Mouse (Mus musculus) left cerebral cortex, postnatal 25 days (tissue): ENCODE data around the gene Il27. TPM values are rescaled to one million over a fixed set of nuclear protein-coding genes. Genes with fewer than 3 reads are reported as not detected.

Experiments used
- DNase-seq, 2 experiments: peaks; one replicate each; pipeline ENCODE4 v3.0.0; 2022; ENCODE audit warnings: low spot score in 2 of 2, mixed read lengths in 1 of 2
- intact Hi-C: fragments of 180-260 bp; cut with DNase I; formaldehyde crosslinking; loops from one replicate; pipeline ENCODE4 v1.15.1; 2025
- microRNA-seq, 2 experiments: library from miRNA; unstranded; fragments of <30 nt; microRNA quantifications; one replicate each; pipeline ENCODE4 v1.2.0; 2022
- total RNA-seq, 2 experiments: library from RNA; stranded (reverse); gene quantifications; 2 replicates each; pipeline ENCODE4 v1.2.3; 2021

Il27 gene
- total RNA-seq, 2 experiments from 2014 or later = not detected

DNA sequence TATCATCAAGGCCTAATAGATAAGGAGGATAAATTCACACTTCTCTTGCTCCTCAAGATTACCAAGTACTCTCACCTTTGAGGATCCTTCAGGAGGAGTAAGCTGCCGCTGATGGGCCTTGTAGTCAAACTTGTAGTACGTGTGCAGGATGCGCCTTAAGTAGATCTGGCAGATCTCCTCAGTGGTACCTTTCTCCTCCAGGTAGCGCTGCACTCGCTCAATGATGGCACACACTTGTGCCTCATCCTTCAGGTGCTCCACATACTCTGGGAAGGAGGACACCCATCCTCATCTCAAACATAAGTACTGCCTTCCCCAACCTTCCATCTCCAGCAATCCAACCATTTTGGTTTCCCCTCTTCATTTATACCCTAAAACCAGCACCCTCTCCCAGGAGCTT lies 38.1 kb downstream of the Il27 start:
- intact Hi-C loops = no loop called here
- DNase-seq = no peak

- no peak for DNase-seq
- intact Hi-C loops = no loop called here
These were observed 39.9 kb downstream of the Il27 start for GRCm38 (mm10) chr7:126554796-126555195.

GRCm38 (mm10) chr7:126545631-126546030 lies 49.1 kb downstream of the Il27 start:
- no peak for DNase-seq
- intact Hi-C loops = loop anchor here (5.0 kb wide), 1 partner anchor 48 kb away; no protein-coding TSS in a partner anchor

DNA sequence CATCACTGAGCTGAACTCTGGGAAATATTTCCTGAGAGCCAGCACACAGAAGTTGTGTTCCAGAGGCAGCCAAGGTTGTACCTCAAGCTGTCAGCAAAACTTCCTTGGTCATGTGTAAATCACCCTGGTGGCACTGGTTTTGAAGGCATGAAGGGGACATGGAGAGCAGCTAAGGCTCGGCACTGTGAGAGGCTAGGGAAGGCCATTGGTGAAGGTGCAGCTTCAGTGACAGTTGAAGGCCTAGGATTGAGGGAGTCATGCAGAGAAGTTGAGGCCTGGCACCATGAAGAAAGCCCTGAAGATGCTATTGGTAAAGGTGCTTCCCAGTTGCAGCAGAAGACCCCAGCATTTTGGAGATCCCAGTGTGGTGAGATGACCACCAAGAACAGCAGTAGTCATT lies 53.1 kb downstream of the Il27 start:
- intact Hi-C loops = no loop called here
- DNase-seq = no peak

Small RNA genes within 50 kb of the gene (microRNA-seq; reads per million reads assigned to microRNA genes)
- gene Mir7059 = 12.1 to 14.1 reads per million in 2 experiments

Other genes starting within 250 kb of the Il27 start
- gene Lat, start 225.4 kb downstream of the Il27 start, total RNA-seq = under 1 TPM; 0.64 to 0.76 TPM
- gene Spns1, start 217.5 kb downstream of the Il27 start, total RNA-seq = 10 to 100 TPM; 87.9 to 97.7 TPM
- gene Nfatc2ip, start 198.2 kb downstream of the Il27 start, total RNA-seq = 1 to 10 TPM; 5.4 to 6.5 TPM
- gene Cd19, start 180.1 kb downstream of the Il27 start, total RNA-seq = not detected
- 10 to 100 TPM; 10.8 to 14.4 TPM for gene Rabep2, start 166.2 kb downstream of the Il27 start, total RNA-seq
- under 1 TPM; 0.32 to 0.39 TPM for gene Atp2a1, start 131.8 kb downstream of the Il27 start, total RNA-seq
- gene Sh2b1, start 119.5 kb downstream of the Il27 start, total RNA-seq = 10 to 100 TPM; 74.1 to 78.9 TPM
- 10 to 100 TPM; 76.3 to 92.6 TPM for gene Tufm, start 107.6 kb downstream of the Il27 start, total RNA-seq
- gene Atxn2l, start 91.5 kb downstream of the Il27 start, total RNA-seq = 100 to 1,000 TPM; 114 TPM
- gene Eif3c, start 28.5 kb downstream of the Il27 start, total RNA-seq = 100 to 1,000 TPM; 176 to 188 TPM
- gene Apobr, start 10.0 kb downstream of the Il27 start, total RNA-seq = under 1 TPM; 0.39 to 0.53 TPM
- gene Cln3, start 9.1 kb downstream of the Il27 start, total RNA-seq = 10 to 100 TPM; 21.3 to 35.1 TPM
- 10 to 100 TPM; 15.7 to 22.1 TPM for gene Nupr1, start 35.9 kb upstream of the Il27 start, total RNA-seq
- 10 to 100 TPM; 31.1 to 35.4 TPM for gene Sgf29, start 54.4 kb upstream of the Il27 start, total RNA-seq
- gene Sult1a1, start 81.5 kb upstream of the Il27 start, total RNA-seq = 10 to 100 TPM; 11.7 to 19.3 TPM
- 100 to 1,000 TPM in 1 of 2 experiments, 10 to 100 TPM in 1; 92.0 to 102 TPM for gene Bola2, start 100.5 kb upstream of the Il27 start, total RNA-seq
- 10 to 100 TPM; 14.4 to 17.0 TPM for gene Slx1b, start 100.8 kb upstream of the Il27 start, total RNA-seq
- gene Coro1a, start 112.8 kb upstream of the Il27 start, total RNA-seq = 100 to 1,000 TPM; 163 to 167 TPM
- gene Mapk3, start 164.7 kb upstream of the Il27 start, total RNA-seq = 100 to 1,000 TPM; 148 to 165 TPM
- 1 to 10 TPM; 1.8 to 2.1 TPM for gene Gdpd3, start 171.4 kb upstream of the Il27 start, total RNA-seq
- 100 to 1,000 TPM; 311 to 316 TPM for gene Ypel3, start 182.0 kb upstream of the Il27 start, total RNA-seq
- gene Tbx6, start 186.5 kb upstream of the Il27 start, total RNA-seq = under 1 TPM in 1 of 2 experiments, not detected in 1; 0.87 TPM
- gene Ppp4c, start 197.6 kb upstream of the Il27 start, total RNA-seq = 10 to 100 TPM; 48.1 to 51.3 TPM
- 10 to 100 TPM; 84.6 to 91.9 TPM for gene Fam57b, start 202.7 kb upstream of the Il27 start, total RNA-seq
- not detected for gene 4930451I11Rik, start 236.7 kb upstream of the Il27 start, total RNA-seq